Mouse (Mus musculus): ENCODE results near the gene Mbl1. TPM values are rescaled to one million over a fixed set of nuclear protein-coding genes. Genes with fewer than 3 reads are reported as not detected.

Mbl1 gene
- 0.12 and 0.14 TPM in 2 replicates for polyA plus RNA-seq (2012; rRNA removed)

GRCm38 (mm10) chr14:41151220-41151898, at the start of gene Mbl1:
Mbl1 (plus strand) TSS chr14:41151458.
- Histone ChIP-seq H3K4me1 (ENCODE audit: control insufficient read depth, insufficient read depth, low read length) (no peaks in the 10 kb centered on the region), H3K4me3 (ENCODE audit: control insufficient read depth, low read depth, low read length) (no peak within 1 kb of the TSS), H3K36me3 (ENCODE audit: control insufficient read depth, insufficient read depth, low read length) (no peaks in the 10 kb centered on the region), H3K27ac (ENCODE audit: control insufficient read depth, insufficient read depth, low read depth, low read length) (no peak within 1 kb of the TSS), H3K27me3 (ENCODE audit: control insufficient read depth, insufficient read depth, low read length) (no peaks in the 10 kb centered on the region)
- TF ChIP-seq POLR2A (IDR thresholded peaks at IDR 0.05; ENCODE audit: control insufficient read depth, low read depth, low read length) (no peak), CTCF (IDR thresholded peaks at IDR 0.05; ENCODE audit: control insufficient read depth, insufficient read depth, insufficient replicate concordance, low read depth, low read length) (no peak)

- peaks cover 2% of the 10 kb centered on the region; the same call in 1 of the 2 replicates for H3K4me1 ChIP-seq (ENCODE audit: control insufficient read depth, insufficient read depth, low read length)
- no peaks in the 10 kb centered on the region for H3K27me3 ChIP-seq (ENCODE audit: control insufficient read depth, insufficient read depth, low read length)
- TF ChIP-seq CTCF (IDR thresholded peaks at IDR 0.05; ENCODE audit: control insufficient read depth, insufficient read depth, insufficient replicate concordance, low read depth, low read length) (no peak), POLR2A (IDR thresholded peaks at IDR 0.05; ENCODE audit: control insufficient read depth, low read depth, low read length) (no peak)
- no peak overlapping the region for H3K4me3 ChIP-seq (ENCODE audit: control insufficient read depth, low read depth, low read length)
- H3K27ac ChIP-seq (ENCODE audit: control insufficient read depth, insufficient read depth, low read depth, low read length): no peak overlapping the region
- H3K36me3 ChIP-seq (ENCODE audit: control insufficient read depth, insufficient read depth, low read length): no peaks in the 10 kb centered on the region
Observed at GRCm38 (mm10) chr14:41102269-41102668, 49.0 kb upstream of the Mbl1 start.

- Histone ChIP-seq H3K27me3 (ENCODE audit: control insufficient read depth, insufficient read depth, low read length) (no peaks in the 10 kb centered on the region), H3K36me3 (ENCODE audit: control insufficient read depth, insufficient read depth, low read length) (no peaks in the 10 kb centered on the region), H3K4me3 (ENCODE audit: control insufficient read depth, low read depth, low read length) (no peak within 1 kb of the TSS), H3K27ac (ENCODE audit: control insufficient read depth, insufficient read depth, low read depth, low read length) (no peak within 1 kb of the TSS), H3K4me1 (ENCODE audit: control insufficient read depth, insufficient read depth, low read length) (peaks cover 2% of the 10 kb centered on the region; the same call in 1 of the 2 replicates)
- TF ChIP-seq CTCF (IDR thresholded peaks at IDR 0.05; ENCODE audit: control insufficient read depth, insufficient read depth, insufficient replicate concordance, low read depth, low read length) (no peak), POLR2A (IDR thresholded peaks at IDR 0.05; ENCODE audit: control insufficient read depth, low read depth, low read length) (no peak)
Observed at GRCm38 (mm10) chr14:41104853-41105444, 46.3 kb upstream of the Mbl1 start, which contains the start of gene Mat1a. Mat1a (plus strand) TSS chr14:41105035.

- Histone ChIP-seq H3K4me1 (ENCODE audit: control insufficient read depth, insufficient read depth, low read length) (no peaks in the 10 kb centered on the region), H3K36me3 (ENCODE audit: control insufficient read depth, insufficient read depth, low read length) (no peaks in the 10 kb centered on the region), H3K27ac (ENCODE audit: control insufficient read depth, insufficient read depth, low read depth, low read length) (no peak overlapping the region), H3K4me3 (ENCODE audit: control insufficient read depth, low read depth, low read length) (no peak overlapping the region), H3K27me3 (ENCODE audit: control insufficient read depth, insufficient read depth, low read length) (no peaks in the 10 kb centered on the region)
- TF ChIP-seq POLR2A (IDR thresholded peaks at IDR 0.05; ENCODE audit: control insufficient read depth, low read depth, low read length) (no peak), CTCF (IDR thresholded peaks at IDR 0.05; ENCODE audit: control insufficient read depth, insufficient read depth, insufficient replicate concordance, low read depth, low read length) (no peak)
Observed at GRCm38 (mm10) chr14:41111031-41111668, 40.1 kb upstream of the Mbl1 start.

GRCm38 (mm10) chr14:41112944-41113343, 38.3 kb upstream of the Mbl1 start:
- Histone ChIP-seq H3K4me3 (ENCODE audit: control insufficient read depth, low read depth, low read length) (no peak overlapping the region), H3K27ac (ENCODE audit: control insufficient read depth, insufficient read depth, low read depth, low read length) (no peak overlapping the region), H3K4me1 (ENCODE audit: control insufficient read depth, insufficient read depth, low read length) (no peaks in the 10 kb centered on the region), H3K27me3 (ENCODE audit: control insufficient read depth, insufficient read depth, low read length) (no peaks in the 10 kb centered on the region), H3K36me3 (ENCODE audit: control insufficient read depth, insufficient read depth, low read length) (no peaks in the 10 kb centered on the region)
- no peak for TF ChIP-seq CTCF (IDR thresholded peaks at IDR 0.05; ENCODE audit: control insufficient read depth, insufficient read depth, insufficient replicate concordance, low read depth, low read length)
- TF ChIP-seq POLR2A (IDR thresholded peaks at IDR 0.05; ENCODE audit: control insufficient read depth, low read depth, low read length): no peak

GRCm38 (mm10) chr14:41116271-41116670, 35.0 kb upstream of the Mbl1 start:
- TF ChIP-seq POLR2A (IDR thresholded peaks at IDR 0.05; ENCODE audit: control insufficient read depth, low read depth, low read length) (no peak), CTCF (IDR thresholded peaks at IDR 0.05; ENCODE audit: control insufficient read depth, insufficient read depth, insufficient replicate concordance, low read depth, low read length) (no peak)
- Histone ChIP-seq H3K27me3 (ENCODE audit: control insufficient read depth, insufficient read depth, low read length) (no peaks in the 10 kb centered on the region), H3K27ac (ENCODE audit: control insufficient read depth, insufficient read depth, low read depth, low read length) (no peak overlapping the region), H3K36me3 (ENCODE audit: control insufficient read depth, insufficient read depth, low read length) (no peaks in the 10 kb centered on the region), H3K4me3 (ENCODE audit: control insufficient read depth, low read depth, low read length) (no peak overlapping the region), H3K4me1 (ENCODE audit: control insufficient read depth, insufficient read depth, low read length) (no peaks in the 10 kb centered on the region)

- no peak overlapping the region for H3K4me3 ChIP-seq (ENCODE audit: control insufficient read depth, low read depth, low read length)
- H3K4me1 ChIP-seq (ENCODE audit: control insufficient read depth, insufficient read depth, low read length): no peaks in the 10 kb centered on the region
- no peaks in the 10 kb centered on the region for H3K27me3 ChIP-seq (ENCODE audit: control insufficient read depth, insufficient read depth, low read length)
- TF ChIP-seq POLR2A (IDR thresholded peaks at IDR 0.05; ENCODE audit: control insufficient read depth, low read depth, low read length) (no peak), CTCF (IDR thresholded peaks at IDR 0.05; ENCODE audit: control insufficient read depth, insufficient read depth, insufficient replicate concordance, low read depth, low read length) (no peak)
- H3K27ac ChIP-seq (ENCODE audit: control insufficient read depth, insufficient read depth, low read depth, low read length): no peak overlapping the region
- no peaks in the 10 kb centered on the region for H3K36me3 ChIP-seq (ENCODE audit: control insufficient read depth, insufficient read depth, low read length)
Observed at GRCm38 (mm10) chr14:41124683-41125082, 26.6 kb upstream of the Mbl1 start.

Measured in testis, adult 2 months (tissue).